Mouse (Mus musculus) midbrain, embryonic 11.5 days (tissue): ENCODE results near the gene Il21r. TPM values are rescaled to one million over a fixed set of nuclear protein-coding genes. Genes with fewer than 3 reads are reported as not detected.

Experiments used
- ATAC-seq: fragments of 200-750 bp; cut with Nextera tagmentation; 2 replicates; pipeline ENCODE4 v1.8.0; 2017; ENCODE audit warnings: moderate TSS enrichment, moderate library complexity; ENCODE audit not compliant: low FRiP score
- DNase-seq: peaks from one replicate; pipeline ENCODE4 v3.0.0; 2015; ENCODE audit warnings: low spot score; ENCODE audit errors: missing footprints
- H3K27ac ChIP-seq: fragments of 300-500 bp; sonication (generic); 2 replicates; pipeline ENCODE4 v1.5.1; 2014; ENCODE audit warnings: low read depth, low read length
- H3K27me3 ChIP-seq: fragments of 300-500 bp; sonication (generic); 2 replicates; pipeline ENCODE4 v1.6.1; 2014; ENCODE audit warnings: mild to moderate bottlenecking, low read length, moderate library complexity, mixed read lengths; ENCODE audit not compliant: control insufficient read depth, insufficient read depth
- H3K36me3 ChIP-seq: fragments of 300-500 bp; sonication (generic); 2 replicates; pipeline ENCODE4 v1.6.1; 2014; ENCODE audit warnings: mild to moderate bottlenecking, low read length, moderate library complexity, mixed read lengths; ENCODE audit not compliant: control insufficient read depth, insufficient read depth
- H3K4me1 ChIP-seq: fragments of 300-500 bp; sonication (generic); 2 replicates; pipeline ENCODE4 v1.6.1; 2014; ENCODE audit warnings: low read length; ENCODE audit not compliant: control insufficient read depth, insufficient read depth
- H3K4me2 ChIP-seq: fragments of 300-500 bp; sonication (generic); 2 replicates; pipeline ENCODE4 v1.6.1; 2014; ENCODE audit warnings: mild to moderate bottlenecking, moderate library complexity
- H3K4me3 ChIP-seq: fragments of 300-500 bp; sonication (generic); 2 replicates; pipeline ENCODE4 v1.5.1; 2014; ENCODE audit warnings: low read depth, low read length
- H3K9ac ChIP-seq: fragments of 300-500 bp; sonication (generic); 2 replicates; pipeline ENCODE4 v1.6.1; 2014; ENCODE audit warnings: low read length
- H3K9me3 ChIP-seq: fragments of 300-500 bp; sonication (generic); 2 replicates; pipeline ENCODE4 v1.6.1; 2016; ENCODE audit warnings: low read length; ENCODE audit not compliant: control insufficient read depth
- WGBS: fragments of 180-500 bp; shearing (Covaris S2); extraction: QIAGEN DNeasy Blood & Tissue Kit; methylation state at CpG from one replicate; pipeline ENCODE4 v1.1.7; 2014; 5-methylcytosine and 5-hydroxymethylcytosine counted together
- polyA plus RNA-seq: library from polyadenylated mRNA; unstranded; fragments of >200 nt; fragmentation: Nextera tagmentation; extraction: Ambion mirVana; gene quantifications from 2 replicates; pipeline ENCODE4 v1.2.1, GENCODE M21; 2014

The Il21r gene
- 0.36 and 0.43 TPM in 2 replicates for polyA plus RNA-seq

- ATAC-seq: no peak
- no peak within 1 kb of the TSS for H3K9ac ChIP-seq
- WGBS: 74% methylated on average over 11 of the region's 11 CpGs
Observed at GRCm38 (mm10) chr7:125603185-125603631, at the start of gene Il21r. Gene Il21r, plus strand, starts transcription at chr7:125603429.

DNA sequence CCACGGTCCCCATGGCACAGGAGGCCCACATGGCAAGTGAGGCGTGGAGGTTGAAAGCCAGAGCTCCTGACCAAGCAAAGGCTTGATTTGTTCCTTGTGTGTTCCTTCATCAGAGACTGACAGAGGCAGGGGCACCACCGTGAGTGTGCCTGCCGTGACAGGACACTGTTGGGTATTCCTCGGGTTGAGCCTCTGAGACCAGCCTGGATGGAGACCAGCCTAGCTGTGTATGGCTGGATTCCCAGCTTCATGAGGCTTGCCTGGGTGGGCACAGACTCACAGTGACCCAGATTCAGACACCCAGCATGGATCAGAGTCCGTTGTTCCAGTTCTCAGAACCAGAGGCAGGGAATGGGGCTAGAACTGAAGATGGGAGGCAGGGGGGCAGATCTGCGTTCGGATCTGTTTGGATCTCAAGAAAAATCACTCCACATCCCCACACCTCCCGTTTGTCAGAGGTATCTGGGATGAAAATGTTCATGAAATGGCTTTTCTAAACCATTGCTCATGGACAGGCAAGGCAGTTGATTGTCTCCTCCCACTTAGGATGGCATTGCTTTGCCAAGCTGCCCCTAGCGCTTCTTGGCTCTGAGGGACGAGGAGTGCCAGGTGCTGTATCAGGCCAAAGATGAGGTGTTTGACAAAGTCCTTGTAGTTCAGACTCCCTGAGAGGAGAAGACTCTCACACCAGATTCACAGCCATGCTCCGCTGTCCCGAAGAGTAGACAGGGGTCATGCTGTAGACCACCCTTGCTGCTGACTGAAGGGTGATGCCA is 49.4 kb upstream of the Il21r start:
- Histone ChIP-seq H3K4me1 (peaks cover 12% of the 10 kb centered on the region), H3K27ac (no peak overlapping the region), H3K9me3 (no peaks in the 10 kb centered on the region), H3K36me3 (no peaks in the 10 kb centered on the region), H3K27me3 (peaks cover 16% of the 10 kb centered on the region), H3K4me2 (no peak overlapping the region), H3K4me3 (no peak overlapping the region), H3K9ac (no peak overlapping the region)
- 88% methylated on average over 13 of the region's 13 CpGs for WGBS
- DNase-seq (no peak), ATAC-seq (no peak)

More at GRCm38 (mm10) chr7:125603185-125603631, at the start of gene Il21r:
- Histone ChIP-seq H3K4me2 (no peak within 1 kb of the TSS), H3K27ac (no peak within 1 kb of the TSS), H3K4me3 (no peak within 1 kb of the TSS), H3K4me1 (no peaks in the 10 kb centered on the region), H3K27me3 (no peaks in the 10 kb centered on the region), H3K36me3 (no peaks in the 10 kb centered on the region), H3K9me3 (no peaks in the 10 kb centered on the region)
- DNase-seq: no peak

DNA sequence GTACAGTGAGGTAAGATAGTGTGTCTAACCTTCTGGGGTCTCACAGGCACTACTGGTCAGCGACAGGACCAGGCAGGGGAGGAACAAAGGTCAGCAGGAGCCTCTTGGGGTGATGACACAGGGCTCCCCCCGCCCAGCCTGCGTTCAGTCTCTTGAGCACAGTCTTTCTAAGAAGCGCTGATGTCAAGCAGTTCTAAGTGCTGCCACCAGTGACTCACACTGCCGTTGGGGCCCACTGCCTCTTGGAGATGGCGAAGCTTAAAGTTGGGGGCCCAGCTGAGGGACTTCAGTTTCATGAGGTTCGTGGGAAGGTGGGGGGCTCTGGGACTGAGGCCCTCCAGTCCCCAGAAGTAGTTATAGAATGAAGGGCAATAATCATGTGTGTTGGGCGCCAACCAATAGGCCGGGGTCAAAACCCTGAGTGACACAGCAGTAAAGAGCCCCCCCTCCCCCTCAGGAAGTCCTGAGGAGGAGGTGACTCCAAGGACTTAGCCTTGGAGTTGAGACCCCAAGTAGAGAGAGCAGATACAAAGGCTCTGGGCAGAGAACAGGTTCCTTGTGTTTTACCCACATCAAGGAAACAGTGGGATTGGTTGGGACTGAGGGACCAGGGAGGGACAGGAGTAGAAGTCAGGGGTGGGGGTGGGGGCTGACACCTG is 48.6 kb upstream of the Il21r start:
- Histone ChIP-seq H3K9me3 (no peaks in the 10 kb centered on the region), H3K27ac (no peak overlapping the region), H3K9ac (no peak overlapping the region), H3K4me3 (no peak overlapping the region), H3K4me2 (no peak overlapping the region), H3K36me3 (no peaks in the 10 kb centered on the region), H3K27me3 (peaks cover 16% of the 10 kb centered on the region), H3K4me1 (peaks cover 12% of the 10 kb centered on the region)
- WGBS: 88% methylated on average over 9 of the region's 9 CpGs
- ATAC-seq (no peak), DNase-seq (no peak)

DNA sequence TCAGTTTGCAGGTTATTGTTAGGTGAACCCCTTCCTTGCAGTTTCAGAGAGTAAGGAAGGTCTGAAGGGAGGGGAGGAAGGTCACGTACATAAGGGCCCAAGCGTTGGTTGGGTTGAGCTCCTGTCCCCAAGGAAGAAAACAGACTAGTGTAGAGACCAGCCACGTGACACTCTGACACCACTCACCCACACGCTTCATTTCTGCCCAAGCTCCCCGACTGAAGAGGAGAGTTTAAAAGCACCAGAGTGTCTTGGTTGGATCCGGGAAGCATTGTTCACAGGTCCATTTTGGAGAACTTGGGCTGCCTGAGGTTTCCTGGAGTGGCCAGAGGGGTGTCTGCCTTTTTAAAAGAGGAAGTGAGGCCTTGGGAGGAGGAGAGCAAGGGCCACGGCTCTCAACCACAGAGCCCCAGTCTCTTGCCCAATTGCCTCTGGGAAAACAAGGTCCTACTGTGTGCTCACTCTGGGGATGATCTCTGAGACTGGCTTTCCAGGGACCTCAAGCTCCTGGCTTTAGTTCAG is 47.8 kb upstream of the Il21r start:
- Histone ChIP-seq H3K27ac (no peak overlapping the region), H3K4me2 (no peak overlapping the region), H3K4me1 (peaks cover 12% of the 10 kb centered on the region), H3K9me3 (no peaks in the 10 kb centered on the region), H3K4me3 (no peak overlapping the region), H3K27me3 (peaks cover 16% of the 10 kb centered on the region), H3K36me3 (no peaks in the 10 kb centered on the region), H3K9ac (no peak overlapping the region)
- ATAC-seq (no peak), DNase-seq (no peak)
- 88% methylated on average over 7 of the region's 7 CpGs for WGBS

DNA sequence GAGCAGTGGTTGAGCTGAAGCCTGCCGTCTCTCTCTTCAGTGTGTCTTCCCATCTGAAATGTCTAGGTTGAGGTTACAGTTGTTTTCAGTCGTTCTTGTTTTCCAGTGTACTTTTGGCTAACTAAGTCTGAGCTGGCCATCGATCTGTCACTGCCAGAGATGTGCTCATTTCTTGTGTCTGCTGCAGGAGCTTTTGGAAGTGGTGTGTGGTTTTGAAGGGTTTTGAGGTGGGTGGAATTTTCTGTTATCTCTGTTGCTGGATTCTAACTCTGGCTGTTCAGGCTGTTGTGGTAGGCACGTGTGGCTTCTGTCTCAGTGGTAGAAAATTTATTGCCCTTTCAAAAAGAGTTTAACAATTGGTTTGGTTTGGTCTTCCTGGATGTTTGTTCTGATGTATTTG is 47.1 kb upstream of the Il21r start:
- no peak overlapping the region for H3K9ac ChIP-seq
- H3K4me1 ChIP-seq: peaks cover 12% of the 10 kb centered on the region
- DNase-seq (no peak), ATAC-seq (no peak)
- H3K4me2 ChIP-seq: no peak overlapping the region
- no peak overlapping the region for H3K4me3 ChIP-seq
- no peak overlapping the region for H3K27ac ChIP-seq
- peaks cover 11% of the 10 kb centered on the region for H3K27me3 ChIP-seq
- H3K36me3 ChIP-seq: no peaks in the 10 kb centered on the region
- H3K9me3 ChIP-seq: no peaks in the 10 kb centered on the region
- 82% methylated on average over 4 of the region's 4 CpGs for WGBS

GRCm38 (mm10) chr7:125556865-125557264 is 46.4 kb upstream of the Il21r start:
- H3K36me3 ChIP-seq: no peaks in the 10 kb centered on the region
- peaks cover 7% of the 10 kb centered on the region for H3K4me1 ChIP-seq
- H3K27me3 ChIP-seq: peaks cover 8% of the 10 kb centered on the region
- no peak overlapping the region for H3K9ac ChIP-seq
- H3K4me3 ChIP-seq: no peak overlapping the region
- ATAC-seq: no peak
- H3K27ac ChIP-seq: no peak overlapping the region
- DNase-seq: no peak
- no peaks in the 10 kb centered on the region for H3K9me3 ChIP-seq
- H3K4me2 ChIP-seq: no peak overlapping the region
- WGBS: 68% methylated on average over 8 of the region's 8 CpGs

- Histone ChIP-seq H3K4me1 (no peaks in the 10 kb centered on the region), H3K9me3 (no peaks in the 10 kb centered on the region), H3K9ac (no peak overlapping the region), H3K4me2 (no peak overlapping the region), H3K27ac (no peak overlapping the region), H3K27me3 (no peaks in the 10 kb centered on the region), H3K4me3 (no peak overlapping the region), H3K36me3 (no peaks in the 10 kb centered on the region)
- DNase-seq: peak; percentile 64
- WGBS: 55% methylated on average over 4 of the region's 4 CpGs
- no peak for ATAC-seq
Observed at GRCm38 (mm10) chr7:125558401-125558945, 44.8 kb upstream of the Il21r start.

DNA sequence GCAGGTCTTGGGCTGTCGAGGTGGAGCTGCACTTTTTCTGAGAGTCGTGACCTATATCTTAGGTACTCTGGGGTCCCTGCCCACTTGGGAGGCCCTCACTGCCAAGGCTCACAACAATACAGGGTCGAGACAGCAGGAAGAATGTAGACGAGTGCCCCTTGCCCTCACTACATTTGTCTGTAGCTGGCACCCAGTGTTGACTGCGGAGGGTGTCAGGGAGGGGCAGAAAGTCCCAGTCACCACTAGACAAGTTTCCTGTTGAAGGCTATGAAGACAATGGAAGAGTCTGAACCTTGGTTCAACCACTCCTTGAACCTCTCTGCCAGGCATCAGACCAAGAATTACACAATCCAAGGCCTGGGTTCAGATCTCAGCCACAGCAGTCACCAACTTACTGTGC is 44.2 kb upstream of the Il21r start:
- H3K4me2 ChIP-seq: no peak overlapping the region
- H3K27ac ChIP-seq: no peak overlapping the region
- 72% methylated on average over 5 of the region's 5 CpGs for WGBS
- H3K36me3 ChIP-seq: no peaks in the 10 kb centered on the region
- H3K9me3 ChIP-seq: no peaks in the 10 kb centered on the region
- ATAC-seq: no peak
- H3K4me3 ChIP-seq: no peak overlapping the region
- H3K9ac ChIP-seq: no peak overlapping the region
- no peaks in the 10 kb centered on the region for H3K27me3 ChIP-seq
- DNase-seq: no peak
- H3K4me1 ChIP-seq: no peaks in the 10 kb centered on the region

DNA sequence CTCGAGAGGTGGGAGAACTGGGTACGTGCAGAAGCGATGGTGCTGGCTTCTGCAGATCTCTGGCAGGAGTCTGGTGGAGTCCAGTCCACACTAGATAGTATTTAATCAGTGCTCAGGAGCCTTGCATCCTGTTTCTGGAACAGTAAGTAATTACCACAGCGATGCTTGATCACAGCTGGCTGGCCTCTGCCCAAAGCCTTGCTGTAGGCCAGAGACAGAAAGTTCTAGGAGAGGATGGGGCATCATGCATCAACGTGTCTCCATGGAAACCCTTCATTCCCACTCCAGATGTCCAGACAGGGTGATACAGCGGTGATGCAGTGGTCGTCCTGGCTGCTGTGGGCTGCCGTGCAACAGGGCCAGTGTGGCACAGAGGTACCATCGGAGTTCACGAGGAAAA is 43.7 kb upstream of the Il21r start:
- DNase-seq (peak; percentile 72), ATAC-seq (no peak)
- Histone ChIP-seq H3K4me2 (no peak overlapping the region), H3K27me3 (no peaks in the 10 kb centered on the region), H3K4me3 (no peak overlapping the region), H3K9me3 (no peaks in the 10 kb centered on the region), H3K27ac (no peak overlapping the region), H3K36me3 (no peaks in the 10 kb centered on the region), H3K9ac (no peak overlapping the region), H3K4me1 (no peaks in the 10 kb centered on the region)
- WGBS: 90% methylated on average over 10 of the region's 10 CpGs
